Mouse (Mus musculus) neural tube, embryonic 15.5 days (tissue): ENCODE measurements at regions not wholly inside any gene's neighbourhood (a gene's known extent, or its start where the extent isn't known, plus 50 kb on each side); places are given as distances from the start of the nearest gene placed in this dataset.

Experiments used
- ATAC-seq: fragments of 200-750 bp; cut with Nextera tagmentation; 2 replicates; pipeline ENCODE4 v1.8.0; 2017; ENCODE audit warnings: mild to moderate bottlenecking, moderate TSS enrichment, moderate library complexity; ENCODE audit not compliant: low FRiP score
- H3K27ac ChIP-seq: fragments of 300-500 bp; sonication (generic); replicated peaks from 2 replicates; pipeline ENCODE4 v1.5.1; 2015; ENCODE audit warnings: mild to moderate bottlenecking, inconsistent platforms
- H3K27me3 ChIP-seq: fragments of 300-500 bp; sonication (generic); replicated peaks from 2 replicates; pipeline ENCODE4 v1.6.1; 2015; ENCODE audit warnings: inconsistent platforms
- H3K36me3 ChIP-seq: fragments of 300-500 bp; sonication (generic); 2 replicates; pipeline ENCODE4 v1.6.1; 2015; ENCODE audit warnings: inconsistent platforms
- H3K4me1 ChIP-seq: fragments of 300-500 bp; sonication (generic); 2 replicates; pipeline ENCODE4 v1.6.1; 2015; ENCODE audit warnings: inconsistent platforms
- H3K4me2 ChIP-seq: fragments of 300-500 bp; sonication (generic); 2 replicates; pipeline ENCODE4 v1.6.1; 2015; ENCODE audit warnings: inconsistent platforms, mild to moderate bottlenecking, moderate library complexity
- H3K4me3 ChIP-seq: fragments of 300-500 bp; sonication (generic); replicated peaks from 2 replicates; pipeline ENCODE4 v1.5.1; 2015; ENCODE audit warnings: mild to moderate bottlenecking, inconsistent platforms
- H3K9ac ChIP-seq: fragments of 300-500 bp; sonication (generic); replicated peaks from 2 replicates; pipeline ENCODE4 v1.6.1; 2015; ENCODE audit warnings: mild to moderate bottlenecking, inconsistent platforms
- H3K9me3 ChIP-seq: fragments of 300-500 bp; sonication (generic); replicated peaks from 2 replicates; pipeline ENCODE4 v1.6.1; 2016; ENCODE audit warnings: inconsistent platforms
- WGBS: fragments of 180-500 bp; shearing (Covaris S2); methylation state at CpG from one replicate; pipeline ENCODE4 v1.1.7; 2015; ENCODE audit warnings: mixed read lengths; 5-methylcytosine and 5-hydroxymethylcytosine counted together

DNA sequence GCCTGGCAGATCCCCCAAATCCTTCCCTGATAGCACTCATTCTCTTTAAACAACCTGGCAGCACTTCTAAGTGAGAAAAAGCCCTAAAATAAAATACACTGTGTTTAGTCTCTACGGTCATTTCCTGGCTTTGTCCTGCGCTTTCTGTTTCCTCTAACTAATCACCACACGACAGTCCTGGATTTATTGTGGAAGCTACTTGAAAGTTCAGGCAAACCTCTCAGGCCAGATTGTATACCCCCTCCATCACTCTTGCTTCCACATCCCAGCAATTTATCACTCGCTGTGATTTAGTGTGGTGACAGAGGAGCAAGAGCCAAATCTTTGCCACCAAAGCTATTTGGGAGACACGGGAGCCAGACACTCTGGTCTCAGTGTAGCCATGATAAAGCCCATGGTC is 221.0 kb upstream of the Slc24a2 start:
- WGBS: 14% methylated on average over 5 of the region's 5 CpGs
- Histone ChIP-seq H3K4me1 (peaks cover 8% of the 10 kb centered on the region; the same call in 1 of the 2 replicates), H3K4me2 (no peak overlapping the region), H3K4me3 (no peak overlapping the region), H3K9me3 (no peaks in the 10 kb centered on the region), H3K27me3 (0 out of 2 replicates have a peak, but pooled peaks cover 3% of the 10 kb centered on the region), H3K9ac (no peak overlapping the region), H3K27ac (no peak overlapping the region), H3K36me3 (no peaks in the 10 kb centered on the region)
- ATAC-seq: no peak

- no peaks in the 10 kb centered on the region for H3K9me3 ChIP-seq
- no peak overlapping the region for H3K27ac ChIP-seq
- WGBS: 77% methylated on average over 4 of the region's 4 CpGs
- H3K9ac ChIP-seq: no peak overlapping the region
- no peak overlapping the region for H3K4me3 ChIP-seq
- peaks cover 8% of the 10 kb centered on the region; the same call in 1 of the 2 replicates for H3K4me1 ChIP-seq
- no peak for ATAC-seq
- H3K36me3 ChIP-seq: no peaks in the 10 kb centered on the region
- no peak overlapping the region for H3K4me2 ChIP-seq
- H3K27me3 ChIP-seq: no peaks in the 10 kb centered on the region
These were observed 218.1 kb upstream of the Slc24a2 start for GRCm38 (mm10) chr4:87448338-87448737.

DNA sequence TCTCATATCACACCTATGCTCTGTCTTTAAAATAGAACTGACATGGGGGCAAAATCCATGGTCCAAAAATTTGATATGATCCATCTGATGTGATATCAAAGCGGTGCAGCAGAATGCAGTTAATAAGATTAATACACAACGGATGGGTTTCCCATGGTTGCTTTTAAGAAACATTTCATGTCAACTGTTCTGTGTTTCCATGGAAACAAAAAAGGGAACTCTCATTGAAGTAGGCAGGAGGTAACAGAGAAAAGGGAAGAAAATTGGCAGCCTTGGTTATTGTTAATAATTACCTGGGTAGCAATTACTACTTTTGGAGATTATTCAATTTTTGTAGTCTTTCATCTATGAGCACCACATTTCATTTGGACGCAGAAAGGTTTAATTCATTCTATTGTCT is 216.6 kb upstream of the Slc24a2 start:
- ATAC-seq: no peak
- 60% methylated on average over 3 of the region's 3 CpGs for WGBS
- no peak overlapping the region for H3K4me2 ChIP-seq

DNA sequence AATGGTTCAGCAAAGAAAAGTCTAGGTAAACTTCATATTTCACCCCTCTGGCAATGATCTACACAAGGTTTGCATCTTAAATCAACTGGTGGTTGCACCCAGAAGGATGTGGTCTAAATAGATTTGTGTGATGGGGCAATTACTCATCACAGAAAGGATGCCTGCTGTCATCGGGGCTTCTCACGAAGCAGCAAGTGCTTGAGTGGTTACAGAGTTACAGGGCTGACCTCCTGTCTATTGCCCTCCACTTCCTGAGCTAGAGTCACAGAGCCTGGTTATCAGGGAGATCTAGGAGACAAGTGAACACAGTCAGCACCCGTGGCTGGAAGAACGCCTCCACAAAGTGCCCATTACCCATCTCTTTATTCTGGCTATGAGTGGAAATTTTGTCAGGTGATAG is 203.9 kb upstream of the Slc24a2 start:
- Histone ChIP-seq H3K4me1 (no peaks in the 10 kb centered on the region), H3K27ac (no peak overlapping the region), H3K4me3 (no peak overlapping the region), H3K36me3 (no peaks in the 10 kb centered on the region), H3K27me3 (no peaks in the 10 kb centered on the region), H3K9me3 (no peaks in the 10 kb centered on the region), H3K4me2 (no peak overlapping the region), H3K9ac (no peak overlapping the region)
- WGBS: 77% methylated on average over 4 of the region's 4 CpGs
- ATAC-seq: no peak

More for the DNA sequence above, 216.6 kb upstream of the Slc24a2 start:
- H3K4me3 ChIP-seq: no peak overlapping the region
- no peaks in the 10 kb centered on the region for H3K9me3 ChIP-seq
- no peaks in the 10 kb centered on the region for H3K27me3 ChIP-seq
- H3K4me1 ChIP-seq: peaks cover 8% of the 10 kb centered on the region; the same call in 1 of the 2 replicates
- H3K36me3 ChIP-seq: no peaks in the 10 kb centered on the region
- no peak overlapping the region for H3K27ac ChIP-seq
- H3K9ac ChIP-seq: no peak overlapping the region

GRCm38 (mm10) chr4:87428374-87428773 is 198.1 kb upstream of the Slc24a2 start:
- H3K4me3 ChIP-seq: no peak overlapping the region
- no peaks in the 10 kb centered on the region for H3K27me3 ChIP-seq
- no peaks in the 10 kb centered on the region for H3K36me3 ChIP-seq
- no peaks in the 10 kb centered on the region for H3K4me1 ChIP-seq
- no peak overlapping the region for H3K27ac ChIP-seq
- no peak overlapping the region for H3K9ac ChIP-seq
- no peak overlapping the region for H3K4me2 ChIP-seq
- 79% methylated on average over 3 of the region's 3 CpGs for WGBS
- ATAC-seq: no peak
- H3K9me3 ChIP-seq: no peaks in the 10 kb centered on the region

- peaks cover 5% of the 10 kb centered on the region; the same call in 1 of the 2 replicates for H3K4me1 ChIP-seq
- no peak for ATAC-seq
- WGBS: 98% methylated on average over 1 of the region's 1 CpGs
These were observed 193.8 kb upstream of the Slc24a2 start for GRCm38 (mm10) chr4:87424066-87424465.

DNA sequence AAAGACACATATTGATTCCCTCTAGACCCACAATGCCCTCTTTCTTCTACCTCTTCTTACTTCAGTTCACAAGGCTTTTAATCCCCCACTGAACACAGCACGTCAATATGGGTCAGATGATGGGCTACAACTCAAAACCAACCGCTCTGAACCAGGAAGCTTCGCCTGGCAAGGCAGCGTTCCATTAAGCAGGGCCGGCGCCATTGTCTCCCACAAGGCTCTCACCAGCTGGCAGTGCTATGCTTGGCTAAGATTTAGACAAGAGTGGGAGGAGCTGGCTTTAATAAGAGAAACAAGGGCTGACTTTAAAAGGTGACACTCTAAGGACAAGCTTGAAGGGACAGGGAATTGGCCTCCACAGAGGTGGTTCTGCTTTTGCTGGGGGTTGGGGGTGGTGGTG is 192.3 kb upstream of the Slc24a2 start:
- no peak overlapping the region for H3K9ac ChIP-seq
- H3K9me3 ChIP-seq: no peaks in the 10 kb centered on the region
- H3K27me3 ChIP-seq: no peaks in the 10 kb centered on the region
- WGBS: 37% methylated on average over 6 of the region's 6 CpGs
- no peak overlapping the region for H3K4me2 ChIP-seq
- no peak overlapping the region for H3K27ac ChIP-seq
- peaks cover 5% of the 10 kb centered on the region; the same call in 1 of the 2 replicates for H3K4me1 ChIP-seq
- H3K36me3 ChIP-seq: no peaks in the 10 kb centered on the region
- ATAC-seq: no peak
- no peak overlapping the region for H3K4me3 ChIP-seq

More at GRCm38 (mm10) chr4:87424066-87424465, 193.8 kb upstream of the Slc24a2 start:
- H3K4me2 ChIP-seq: no peak overlapping the region
- H3K9ac ChIP-seq: no peak overlapping the region
- no peak overlapping the region for H3K27ac ChIP-seq
- H3K36me3 ChIP-seq: no peaks in the 10 kb centered on the region
- H3K27me3 ChIP-seq: no peaks in the 10 kb centered on the region
- H3K9me3 ChIP-seq: no peaks in the 10 kb centered on the region
- no peak overlapping the region for H3K4me3 ChIP-seq

DNA sequence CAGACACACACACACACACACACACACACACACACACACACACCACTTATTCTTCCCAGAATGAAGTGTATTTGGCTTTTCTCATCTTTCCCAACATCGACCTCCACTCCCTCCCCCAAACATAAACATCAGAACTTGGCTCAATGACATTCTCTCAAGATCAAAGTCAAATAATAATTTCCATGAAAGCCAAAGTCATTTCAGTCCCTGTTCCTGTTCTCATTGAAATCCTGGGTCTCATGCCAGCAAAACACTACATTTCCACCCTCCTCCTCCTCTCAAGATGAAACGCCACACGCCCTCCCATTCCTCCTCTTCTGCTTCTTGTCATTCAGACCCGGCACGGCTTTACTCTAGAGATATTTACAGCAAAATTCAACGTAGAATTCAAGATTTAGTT is 173.1 kb upstream of the Slc24a2 start:
- Histone ChIP-seq H3K27ac (no peak overlapping the region), H3K27me3 (no peaks in the 10 kb centered on the region), H3K4me2 (no peak overlapping the region), H3K36me3 (no peaks in the 10 kb centered on the region), H3K4me3 (no peak overlapping the region), H3K9ac (no peak overlapping the region), H3K9me3 (no peaks in the 10 kb centered on the region), H3K4me1 (peaks cover 9% of the 10 kb centered on the region)
- 68% methylated on average over 6 of the region's 6 CpGs for WGBS
- no peak for ATAC-seq

- Histone ChIP-seq H3K36me3 (no peaks in the 10 kb centered on the region), H3K9ac (no peak overlapping the region), H3K4me3 (no peak overlapping the region), H3K27me3 (no peaks in the 10 kb centered on the region), H3K9me3 (no peaks in the 10 kb centered on the region), H3K4me1 (peaks cover 9% of the 10 kb centered on the region), H3K27ac (no peak overlapping the region; the same call in 1 of the 2 replicates), H3K4me2 (no peak overlapping the region; the same call in 1 of the 2 replicates)
- ATAC-seq: no peak
- 74% methylated on average over 7 of the region's 7 CpGs for WGBS
These were observed 171.9 kb upstream of the Slc24a2 start for GRCm38 (mm10) chr4:87402173-87402556.

DNA sequence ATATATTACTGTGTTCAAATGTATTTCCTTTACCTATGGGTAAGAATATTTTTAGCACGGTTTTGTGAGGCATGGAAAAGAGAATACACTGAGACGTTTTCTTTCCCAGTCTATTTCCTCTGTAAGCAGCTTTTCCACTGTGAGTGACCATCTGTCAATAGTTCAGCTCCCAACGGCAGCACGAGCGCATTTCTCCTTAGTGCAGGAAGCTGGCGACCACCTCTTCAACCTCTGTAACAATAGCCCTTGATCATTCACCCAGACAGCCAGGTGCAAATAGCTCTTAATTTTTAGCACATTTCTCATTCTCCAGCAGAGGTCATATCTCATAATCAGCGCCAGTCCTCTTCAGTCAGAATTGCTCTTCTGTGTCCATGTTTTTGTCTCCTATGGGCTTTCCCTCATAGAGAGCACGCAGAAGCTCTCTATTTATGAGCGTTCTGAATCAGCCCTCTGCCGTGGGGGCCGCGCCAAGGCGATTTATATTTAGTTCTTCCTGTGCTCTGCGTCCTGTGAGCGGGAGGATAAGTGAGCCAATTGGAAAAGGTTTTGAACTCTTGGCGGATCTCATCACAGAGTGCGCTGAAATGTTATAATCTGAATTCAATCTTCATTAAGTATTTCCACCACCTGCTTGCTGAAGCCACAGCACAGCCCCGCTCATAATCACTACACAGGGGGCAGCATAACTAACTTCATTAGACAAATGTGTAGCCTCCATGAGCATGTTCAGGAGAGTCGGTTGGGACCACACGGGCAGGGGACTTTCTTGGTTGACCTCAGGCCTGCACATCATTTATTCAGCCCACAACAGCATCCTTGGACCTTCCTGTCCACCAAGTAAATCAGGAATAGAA is 171.3 kb upstream of the Slc24a2 start:
- Histone ChIP-seq H3K9me3 (no peaks in the 10 kb centered on the region), H3K4me3 (peak overlapping the region; percentile 2; the same call in 1 of the 2 replicates), H3K4me2 (peak overlapping the region; percentile 50), H3K27ac (peak overlapping the region; percentile 35; the same call in 1 of the 2 replicates), H3K27me3 (no peaks in the 10 kb centered on the region), H3K36me3 (no peaks in the 10 kb centered on the region), H3K9ac (no peak overlapping the region), H3K4me1 (peaks cover 9% of the 10 kb centered on the region)
- WGBS: 27% methylated on average over 20 of the region's 20 CpGs
- peak; percentile 75 for ATAC-seq

DNA sequence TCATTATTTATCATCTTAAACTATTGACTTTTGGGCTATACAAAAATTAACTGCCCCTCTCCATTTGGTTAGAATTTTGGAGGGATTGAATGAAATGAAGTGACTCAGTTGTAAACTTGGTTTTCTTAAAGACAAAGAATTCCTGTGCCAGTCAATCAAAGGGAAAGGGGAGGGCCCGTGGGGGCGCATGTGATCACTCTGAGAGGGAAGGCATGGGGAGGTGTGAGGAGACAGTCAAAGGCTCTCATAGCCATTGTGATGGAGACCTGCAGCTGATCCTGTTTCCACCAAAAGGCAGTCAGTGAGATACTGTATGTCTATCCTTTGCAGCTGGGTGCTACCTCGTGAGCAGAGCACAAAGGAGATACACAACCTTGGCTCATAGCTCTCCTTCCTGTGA is 156.6 kb upstream of the Slc24a2 start:
- H3K27me3 ChIP-seq: no peaks in the 10 kb centered on the region
- 91% methylated on average over 3 of the region's 3 CpGs for WGBS
- H3K9me3 ChIP-seq: no peaks in the 10 kb centered on the region
- H3K36me3 ChIP-seq: no peaks in the 10 kb centered on the region
- no peak overlapping the region for H3K27ac ChIP-seq
- no peak overlapping the region for H3K4me3 ChIP-seq
- peaks cover 14% of the 10 kb centered on the region for H3K4me1 ChIP-seq
- H3K4me2 ChIP-seq: no peak overlapping the region
- no peak for ATAC-seq
- H3K9ac ChIP-seq: no peak overlapping the region

DNA sequence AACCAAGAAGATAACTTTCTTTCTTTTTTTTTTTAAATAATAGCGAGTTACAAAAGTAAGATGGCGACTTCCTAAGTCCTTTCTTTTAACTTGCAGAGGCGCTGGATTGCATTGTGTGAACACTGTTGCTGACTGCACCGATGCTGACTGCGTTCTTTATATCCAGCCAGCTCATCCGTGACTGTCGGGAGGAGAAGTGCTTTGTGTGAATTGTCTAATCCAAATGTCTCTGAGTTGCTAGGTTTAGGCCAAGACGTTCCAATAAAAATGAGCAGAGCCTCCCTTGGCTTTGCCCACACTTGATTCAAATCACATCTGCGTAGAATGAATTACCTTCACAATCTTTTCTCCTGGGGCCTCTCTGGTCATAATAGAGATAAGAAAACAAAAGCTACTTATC is 156.0 kb upstream of the Slc24a2 start:
- Histone ChIP-seq H3K27me3 (no peaks in the 10 kb centered on the region), H3K4me1 (peaks cover 14% of the 10 kb centered on the region), H3K4me2 (no peak overlapping the region), H3K9me3 (no peaks in the 10 kb centered on the region), H3K9ac (no peak overlapping the region), H3K27ac (no peak overlapping the region), H3K4me3 (no peak overlapping the region), H3K36me3 (no peaks in the 10 kb centered on the region)
- 22% methylated on average over 9 of the region's 9 CpGs for WGBS
- peak; percentile 61; the same call in 1 of the 2 replicates for ATAC-seq
